ENCODE assay signal across 8 mouse cellular contexts in genomic region chr13:23555839-23556416, GRCm38 (mm10). TPM values are rescaled to one million over a fixed set of nuclear protein-coding genes. Genes with fewer than 3 reads are reported as not detected.
DNase-seq lines count a peak whose midpoint lies in the region; ATAC-seq and TF ChIP-seq lines count a peak whose summit lies in the region.

No protein-coding gene starts in this region.

- WGBS in embryonic facial prominence, embryonic 14.5 days = under 1% methylated on average over 18 of the region's 18 CpGs
- under 1% methylated on average over 18 of the region's 18 CpGs for WGBS in heart, embryonic 12.5 days
- under 1% methylated on average over 18 of the region's 18 CpGs for WGBS in kidney, embryonic 16.5 days
- WGBS in midbrain, postnatal 0 days = under 1% methylated on average over 18 of the region's 18 CpGs

- H3K4me2 ChIP-seq in embryonic facial prominence, embryonic 14.5 days (ENCODE audit: low read depth, low read length) = peak overlapping the region; percentile 97
- peak overlapping the region; percentile 100 for H3K4me2 ChIP-seq in heart, embryonic 12.5 days
- H3K4me2 ChIP-seq in kidney, embryonic 16.5 days (replicated peaks; ENCODE audit: low read depth, low read length) = peak overlapping the region; percentile 60
- peak overlapping the region; percentile 97 for H3K4me2 ChIP-seq in midbrain, postnatal 0 days (ENCODE audit: low read depth, low read length, poor library complexity, severe bottlenecking)

- H3K9me3 ChIP-seq in embryonic facial prominence, embryonic 14.5 days (ENCODE audit: control insufficient read depth, low read length) = no peaks in the 10 kb centered on the region
- no peaks in the 10 kb centered on the region for H3K9me3 ChIP-seq in heart, embryonic 12.5 days (replicated peaks)
- H3K9me3 ChIP-seq in kidney, embryonic 16.5 days (ENCODE audit: low read length) = no peaks in the 10 kb centered on the region
- H3K9me3 ChIP-seq in midbrain, postnatal 0 days (ENCODE audit: low read length) = no peaks in the 10 kb centered on the region

- peaks cover 11% of the 10 kb centered on the region; the same call in 1 of the 2 replicates for H3K4me1 ChIP-seq in embryonic facial prominence, embryonic 14.5 days (ENCODE audit: control insufficient read depth, insufficient read depth, low read length)
- H3K4me1 ChIP-seq in heart, embryonic 12.5 days (replicated peaks) = peaks cover 5% of the 10 kb centered on the region; the same call in 1 of the 2 replicates
- peaks cover 13% of the 10 kb centered on the region for H3K4me1 ChIP-seq in kidney, embryonic 16.5 days (ENCODE audit: insufficient read depth, low read length)
- peaks cover 3% of the 10 kb centered on the region; the same call in 1 of the 2 replicates for H3K4me1 ChIP-seq in midbrain, postnatal 0 days (ENCODE audit: insufficient read depth, low read length)
- H3K4me1 ChIP-seq in testis, adult 2 months (ENCODE audit: control insufficient read depth, insufficient read depth, low read length) = peaks cover 3% of the 10 kb centered on the region

- DNase-seq in CD4-positive helper T cell, adult 2 months (ENCODE audit: low read depth, low spot score) = peak; percentile 88
- peak; percentile 30 for DNase-seq in adrenal gland, postnatal 25 days
- peak; percentile 98 for DNase-seq in embryonic facial prominence, embryonic 14.5 days (ENCODE audit: low spot score)
- DNase-seq in liver = peak; percentile 79
- peak; percentile 97 for DNase-seq in midbrain, postnatal 0 days (ENCODE audit: low spot score)

- H3K27me3 ChIP-seq in embryonic facial prominence, embryonic 14.5 days (replicated peaks; ENCODE audit: control insufficient read depth, insufficient read depth, low read length) = no peaks in the 10 kb centered on the region
- H3K27me3 ChIP-seq in heart, embryonic 12.5 days (replicated peaks) = no peaks in the 10 kb centered on the region
- H3K27me3 ChIP-seq in kidney, embryonic 16.5 days (ENCODE audit: insufficient read depth, low read length) = no peaks in the 10 kb centered on the region
- no peaks in the 10 kb centered on the region for H3K27me3 ChIP-seq in midbrain, postnatal 0 days (ENCODE audit: insufficient read depth, low read length)
- H3K27me3 ChIP-seq in testis, adult 2 months (ENCODE audit: control insufficient read depth, insufficient read depth, low read length) = no peaks in the 10 kb centered on the region

- H3K9ac ChIP-seq in embryonic facial prominence, embryonic 14.5 days (ENCODE audit: low read depth, low read length) = peak overlapping the region; percentile 87
- H3K9ac ChIP-seq in heart, embryonic 12.5 days = peak overlapping the region; percentile 98
- H3K9ac ChIP-seq in kidney, embryonic 16.5 days (replicated peaks; ENCODE audit: low read length) = peak overlapping the region; percentile 74
- H3K9ac ChIP-seq in midbrain, postnatal 0 days (replicated peaks; ENCODE audit: low read length, poor library complexity, severe bottlenecking) = peak overlapping the region; percentile 51

- ATAC-seq in embryonic facial prominence, embryonic 14.5 days (ENCODE audit: low read depth) = peak; percentile 71
- ATAC-seq in heart, embryonic 12.5 days (ENCODE audit: insufficient number of reproducible peaks, low FRiP score) = peak; percentile 69
- ATAC-seq in kidney, embryonic 16.5 days (ENCODE audit: low FRiP score, low TSS enrichment) = peak; percentile 89
- peak; percentile 76 for ATAC-seq in midbrain, postnatal 0 days (ENCODE audit: low FRiP score)

- TF ChIP-seq POLR2A in testis, adult 2 months (IDR thresholded peaks at IDR 0.05; ENCODE audit: control insufficient read depth, low read depth, low read length) = no peak

- no peaks in the 10 kb centered on the region for H3K36me3 ChIP-seq in embryonic facial prominence, embryonic 14.5 days (ENCODE audit: control insufficient read depth, insufficient read depth, low read length)
- H3K36me3 ChIP-seq in heart, embryonic 12.5 days = no peaks in the 10 kb centered on the region
- H3K36me3 ChIP-seq in kidney, embryonic 16.5 days (ENCODE audit: insufficient read depth, low read length) = no peaks in the 10 kb centered on the region
- no peaks in the 10 kb centered on the region for H3K36me3 ChIP-seq in midbrain, postnatal 0 days (ENCODE audit: insufficient read depth, low read length)
- H3K36me3 ChIP-seq in testis, adult 2 months (ENCODE audit: control insufficient read depth, insufficient read depth, low read length) = no peaks in the 10 kb centered on the region

- TF ChIP-seq CTCF in midbrain, postnatal 0 days (IDR thresholded peaks at IDR 0.05) = no peak; the same call in 1 of the 2 replicates
- TF ChIP-seq CTCF in testis, adult 2 months (IDR thresholded peaks at IDR 0.05; ENCODE audit: control insufficient read depth, insufficient read depth, insufficient replicate concordance, low read depth, low read length) = no peak

- H3K27ac ChIP-seq in embryonic facial prominence, embryonic 14.5 days (replicated peaks; ENCODE audit: low read depth, low read length) = peak overlapping the region; percentile 98
- H3K27ac ChIP-seq in heart, embryonic 12.5 days (ENCODE audit: poor library complexity, severe bottlenecking) = peak overlapping the region; percentile 99
- H3K27ac ChIP-seq in kidney, embryonic 16.5 days (ENCODE audit: low read length) = peak overlapping the region; percentile 99
- peak overlapping the region; percentile 70 for H3K27ac ChIP-seq in midbrain, postnatal 0 days (ENCODE audit: low read depth, low read length)
- peak overlapping the region; percentile 76 for H3K27ac ChIP-seq in testis, adult 2 months (ENCODE audit: control insufficient read depth, insufficient read depth, low read depth, low read length)

- H3K4me3 ChIP-seq in embryonic facial prominence, embryonic 14.5 days (ENCODE audit: low read depth, low read length) = peak overlapping the region; percentile 58
- peak overlapping the region; percentile 71 for H3K4me3 ChIP-seq in heart, embryonic 12.5 days
- peak overlapping the region; percentile 52 for H3K4me3 ChIP-seq in kidney, embryonic 16.5 days (ENCODE audit: low read length)
- peak overlapping the region; percentile 48 for H3K4me3 ChIP-seq in midbrain, postnatal 0 days (ENCODE audit: low read depth, low read length)
- peak overlapping the region; percentile 66 for H3K4me3 ChIP-seq in testis, adult 2 months (ENCODE audit: control insufficient read depth, low read depth, low read length)

RNA-seq across cellular contexts. Expression of gene Hist1h1d, which starts 2.9 kb away (rescaled TPM):
- 9.5 TPM in 2 replicates for total RNA-seq in adrenal gland, postnatal 25 days (2021)
- polyA plus RNA-seq in embryonic facial prominence, embryonic 14.5 days (2014; fragmentation: Nextera tagmentation; extraction: Ambion mirVana) = 0.60 TPM in 2 replicates
- polyA plus RNA-seq in heart, embryonic 12.5 days (2016; fragmentation: Nextera tagmentation; extraction: Ambion mirVana) = 0.21 and 0.26 TPM in 2 replicates
- polyA plus RNA-seq in kidney, embryonic 16.5 days (2015; fragmentation: Nextera tagmentation; extraction: Ambion mirVana) = 0.37 and 0.55 TPM in 2 replicates
- 21.3 and 23.4 TPM in 2 replicates for total RNA-seq in midbrain, postnatal 0 days (2014; rRNA removed)
- 0.04 and 0.07 TPM in 2 replicates for polyA plus RNA-seq in midbrain, postnatal 0 days (2015; fragmentation: Nextera tagmentation; extraction: Ambion mirVana)
- 0.02 and 0.04 TPM in 2 replicates for polyA plus RNA-seq in testis, adult 2 months (2012; rRNA removed)

RNA-seq across cellular contexts. Expression of gene Hist1h4f, which starts 4.5 kb away (rescaled TPM):
- total RNA-seq in adrenal gland, postnatal 25 days (2021) = 127 and 189 TPM in 2 replicates
- polyA plus RNA-seq in embryonic facial prominence, embryonic 14.5 days (2014; fragmentation: Nextera tagmentation; extraction: Ambion mirVana) = 0.84 and 0.88 TPM in 2 replicates
- polyA plus RNA-seq in heart, embryonic 12.5 days (2016; fragmentation: Nextera tagmentation; extraction: Ambion mirVana) = 0.95 TPM in 1 of 2 replicates, not detected in the other
- 1.5 and 2.0 TPM in 2 replicates for polyA plus RNA-seq in kidney, embryonic 16.5 days (2015; fragmentation: Nextera tagmentation; extraction: Ambion mirVana)
- total RNA-seq in midbrain, postnatal 0 days (2014; rRNA removed) = 684 and 753 TPM in 2 replicates
- polyA plus RNA-seq in midbrain, postnatal 0 days (2015; fragmentation: Nextera tagmentation; extraction: Ambion mirVana) = not detected in 2 replicates
- polyA plus RNA-seq in testis, adult 2 months (2012; rRNA removed) = 2.1 and 3.7 TPM in 2 replicates

RNA-seq across cellular contexts. Expression of gene Hist1h3e, which starts 6.2 kb away (rescaled TPM):
- total RNA-seq in adrenal gland, postnatal 25 days (2021) = 66.8 and 86.4 TPM in 2 replicates
- 4.4 and 6.1 TPM in 2 replicates for polyA plus RNA-seq in embryonic facial prominence, embryonic 14.5 days (2014; fragmentation: Nextera tagmentation; extraction: Ambion mirVana)
- polyA plus RNA-seq in heart, embryonic 12.5 days (2016; fragmentation: Nextera tagmentation; extraction: Ambion mirVana) = 1.7 and 2.1 TPM in 2 replicates
- 4.7 TPM in 2 replicates for polyA plus RNA-seq in kidney, embryonic 16.5 days (2015; fragmentation: Nextera tagmentation; extraction: Ambion mirVana)
- 203 and 384 TPM in 2 replicates for total RNA-seq in midbrain, postnatal 0 days (2014; rRNA removed)
- polyA plus RNA-seq in midbrain, postnatal 0 days (2015; fragmentation: Nextera tagmentation; extraction: Ambion mirVana) = 1.2 and 1.9 TPM in 2 replicates
- 2.8 and 3.2 TPM in 2 replicates for polyA plus RNA-seq in testis, adult 2 months (2012; rRNA removed)

RNA-seq across cellular contexts. Expression of gene Hist1h3f, which starts 12.1 kb away (rescaled TPM):
- 33.9 and 36.7 TPM in 2 replicates for total RNA-seq in adrenal gland, postnatal 25 days (2021)
- polyA plus RNA-seq in embryonic facial prominence, embryonic 14.5 days (2014; fragmentation: Nextera tagmentation; extraction: Ambion mirVana) = 0.71 and 1.0 TPM in 2 replicates
- 0.32 and 0.36 TPM in 2 replicates for polyA plus RNA-seq in heart, embryonic 12.5 days (2016; fragmentation: Nextera tagmentation; extraction: Ambion mirVana)
- 0.54 and 0.82 TPM in 2 replicates for polyA plus RNA-seq in kidney, embryonic 16.5 days (2015; fragmentation: Nextera tagmentation; extraction: Ambion mirVana)
- 154 and 239 TPM in 2 replicates for total RNA-seq in midbrain, postnatal 0 days (2014; rRNA removed)
- polyA plus RNA-seq in midbrain, postnatal 0 days (2015; fragmentation: Nextera tagmentation; extraction: Ambion mirVana) = 0.21 and 0.23 TPM in 2 replicates
- polyA plus RNA-seq in testis, adult 2 months (2012; rRNA removed) = 1.3 and 1.4 TPM in 2 replicates

RNA-seq across cellular contexts. Expression of gene Hist1h2bh, which starts 12.7 kb away (rescaled TPM):
- total RNA-seq in adrenal gland, postnatal 25 days (2021) = 6.6 and 6.8 TPM in 2 replicates
- polyA plus RNA-seq in embryonic facial prominence, embryonic 14.5 days (2014; fragmentation: Nextera tagmentation; extraction: Ambion mirVana) = 0.76 and 0.77 TPM in 2 replicates
- 0.26 and 0.28 TPM in 2 replicates for polyA plus RNA-seq in heart, embryonic 12.5 days (2016; fragmentation: Nextera tagmentation; extraction: Ambion mirVana)
- polyA plus RNA-seq in kidney, embryonic 16.5 days (2015; fragmentation: Nextera tagmentation; extraction: Ambion mirVana) = 0.64 and 0.92 TPM in 2 replicates
- total RNA-seq in midbrain, postnatal 0 days (2014; rRNA removed) = 8.7 and 34.2 TPM in 2 replicates
- 0.16 TPM in 1 of 2 replicates, not detected in the other for polyA plus RNA-seq in midbrain, postnatal 0 days (2015; fragmentation: Nextera tagmentation; extraction: Ambion mirVana)
- polyA plus RNA-seq in testis, adult 2 months (2012; rRNA removed) = 0.07 and 0.13 TPM in 2 replicates

Comparison
In these comparisons a context has a peak if more than half of its experiments do, and no peak if none do; other contexts are left out.
1. Peak in every context shown above with its lines: DNase-seq, ATAC-seq, H3K4me3 ChIP-seq and H3K27ac ChIP-seq.
2. DNase-seq: peak in every context shown above with its lines; median percentile 98 in embryonic facial prominence, embryonic 14.5 days; 97 in midbrain, postnatal 0 days; 88 in CD4-positive helper T cell, adult 2 months; 79 in liver; 30 in adrenal gland, postnatal 25 days.